Mouse (Mus musculus): ENCODE data around the gene Zfp960.
"Not testable (repeated sequence)": the region's sequence is repeated elsewhere in the genome, so short reads cannot be mapped to it uniquely, and the experiment has no call there.

Zfp960 gene

DNA sequence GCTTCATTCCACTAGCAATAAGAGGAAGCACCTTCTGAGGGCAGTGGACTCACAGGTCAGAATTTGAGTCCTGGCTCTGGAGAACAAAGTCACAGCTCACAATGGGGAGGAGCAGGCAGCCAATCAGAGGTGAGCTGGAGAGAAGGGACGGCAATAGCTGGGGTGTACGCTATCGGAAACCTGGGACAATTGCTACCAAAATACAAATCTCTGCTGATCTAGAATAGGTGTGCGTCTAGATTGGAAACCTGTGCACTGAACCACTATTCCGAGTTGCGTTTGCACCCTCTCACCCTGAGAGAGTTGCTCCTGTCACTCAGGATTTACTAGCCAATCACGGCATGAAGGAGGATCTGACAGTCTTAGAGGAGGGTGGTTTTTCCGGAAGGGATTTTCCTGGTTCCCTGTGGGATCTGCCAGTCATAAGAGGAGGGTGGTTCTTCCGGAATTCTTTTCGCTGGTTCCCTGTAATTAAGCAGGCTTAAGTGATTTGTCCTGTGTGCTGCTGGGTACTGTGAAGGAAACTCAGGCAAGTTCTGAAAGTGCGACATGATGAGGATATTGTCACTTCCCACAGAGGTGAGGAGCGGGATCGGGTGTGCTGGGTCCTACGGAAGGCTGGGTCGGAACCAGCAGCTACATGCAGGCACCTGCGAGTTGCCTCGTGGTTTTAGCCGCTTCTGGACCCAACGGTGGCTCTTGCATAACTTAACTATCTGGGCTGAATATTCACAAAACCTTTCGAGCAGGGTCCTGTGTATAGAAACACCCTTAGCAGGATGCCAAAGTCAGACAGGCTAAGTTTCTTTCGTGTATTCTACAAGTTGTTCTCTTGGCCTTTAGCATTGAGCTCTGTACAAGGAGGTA lies at the start of gene Zfp960:
Zfp960 (plus strand) TSS at position 486 of the 867 bp plus-strand sequence.
- peak; percentile 96 for DNase-seq

DNA sequence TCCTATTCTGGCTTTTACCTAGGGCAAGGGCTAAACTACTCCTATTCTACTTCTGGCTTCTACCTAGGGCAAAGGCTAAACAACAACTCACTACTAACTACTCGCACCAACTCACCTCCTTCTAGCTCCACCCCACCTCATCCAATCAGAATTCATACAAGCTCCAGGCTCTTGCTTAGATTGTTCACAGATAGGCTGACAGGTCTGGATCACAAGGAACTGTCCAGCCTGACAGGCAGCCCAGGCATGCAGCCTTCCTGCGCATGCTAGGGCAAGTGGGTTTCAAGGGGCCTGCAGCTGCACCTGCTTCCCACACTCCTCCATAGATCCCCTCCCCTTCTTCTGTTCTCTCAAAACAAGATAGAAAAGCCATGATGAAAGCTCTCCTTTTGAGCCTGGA lies 45.8 kb upstream of the Zfp960 start:
- not testable (repeated sequence) for DNase-seq

DNA sequence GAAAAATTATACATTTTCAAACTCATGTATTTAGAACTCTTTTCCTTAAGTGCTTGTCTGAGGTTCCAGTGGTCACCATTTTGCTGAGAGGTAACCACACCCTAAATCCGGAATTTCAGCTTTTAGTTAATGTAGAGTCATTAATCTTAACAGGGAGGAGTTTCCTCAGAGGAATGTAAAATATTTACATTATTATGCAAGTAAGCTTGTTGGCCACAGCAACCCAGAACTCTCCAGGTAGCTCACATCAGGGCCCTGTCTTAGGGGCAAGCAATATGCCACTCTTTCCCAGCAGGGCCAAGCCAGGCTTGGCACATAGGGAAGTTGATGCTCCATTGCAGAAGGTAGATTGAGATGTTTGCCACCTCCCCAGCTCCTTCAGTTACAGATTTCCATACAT lies 4.3 kb upstream of the Zfp960 start:
- not testable (repeated sequence) for DNase-seq

DNA sequence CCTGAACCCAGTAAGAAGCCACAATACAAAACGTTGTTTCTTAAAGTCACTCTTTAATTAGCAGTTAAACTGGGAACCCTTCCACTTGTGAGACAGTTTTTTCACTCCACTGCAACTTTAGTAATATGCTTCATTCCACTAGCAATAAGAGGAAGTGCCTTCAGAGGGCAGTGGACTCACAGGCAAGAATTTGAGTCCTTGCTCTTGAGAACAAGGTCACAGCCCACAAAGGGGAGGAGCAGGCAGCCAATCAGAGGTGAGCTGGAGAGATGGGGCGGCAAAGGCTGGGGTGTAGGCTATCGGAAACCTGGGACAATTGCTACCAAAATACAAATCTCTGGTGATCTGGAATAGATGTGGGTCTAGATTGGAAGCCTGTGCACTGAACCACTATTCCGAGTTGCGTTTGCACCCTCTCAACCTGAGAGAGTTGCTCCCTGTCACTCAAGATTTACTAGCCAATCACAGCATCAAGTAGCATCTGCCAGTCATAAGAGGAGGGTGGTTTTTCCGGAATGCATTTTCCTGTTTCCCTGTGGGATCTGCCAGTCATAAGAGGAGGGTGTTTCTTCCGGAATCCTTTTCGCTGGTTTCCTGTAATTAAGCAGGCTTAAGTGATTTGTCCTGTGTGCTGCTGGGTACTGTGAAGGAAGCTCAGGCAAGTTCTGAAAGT lies 57.1 kb downstream of the Zfp960 start, which contains the start of gene Zfp97:
Zfp97 (plus strand) TSS at position 586 of the 673 bp plus-strand sequence.
- not testable (repeated sequence) for DNase-seq

All from retina, postnatal 1 day (tissue).